Mouse (Mus musculus) embryonic fibroblast, embryonic 13.5 days (primary cell): Measurements from ENCODE around the gene Gm20388.

Experiments
- CTCF ChIP-seq: IDR thresholded peaks from 2 replicates; pipeline ENCODE4 v1.5.1; 2011; ENCODE audit warnings: mild to moderate bottlenecking, control low read depth, low read length, moderate library complexity, borderline replicate concordance; ENCODE audit not compliant: insufficient read depth
- POLR2A ChIP-seq: IDR thresholded peaks from 2 replicates; pipeline ENCODE4 v1.6.1; 2011; ENCODE audit warnings: low read depth, mild to moderate bottlenecking, control low read depth, low read length, moderate library complexity

GRCm38 (mm10) chr8:120383713-120384112 lies 473.1 kb downstream of the Gm20388 start:
- no peak for TF ChIP-seq POLR2A
- no peak for TF ChIP-seq CTCF
